Mouse (Mus musculus) cortical plate, adult 2 months (tissue): ENCODE results near the gene Col12a1.

Experiments used
- CTCF ChIP-seq: fragments of 200-500 bp; IDR thresholded peaks from 2 replicates; pipeline ENCODE4 v1.5.1; 2011; ENCODE audit warnings: mild to moderate bottlenecking, control low read depth, low read length; ENCODE audit not compliant: insufficient read depth; ENCODE audit errors: extremely low read depth
- POLR2A ChIP-seq: fragments of 200-500 bp; IDR thresholded peaks from 2 replicates; pipeline ENCODE4 v1.6.1; 2011; ENCODE audit warnings: mild to moderate bottlenecking, low read length, control low read depth; ENCODE audit not compliant: insufficient read depth; ENCODE audit errors: extremely low read depth

GRCm38 (mm10) chr9:79610286-79610685 lies 108.3 kb downstream of the Col12a1 start:
- TF ChIP-seq POLR2A: no peak
- no peak for TF ChIP-seq CTCF
